Mouse (Mus musculus): ENCODE measurements around the gene Epgn. TPM values are rescaled to one million over a fixed set of nuclear protein-coding genes. Genes with fewer than 3 reads are reported as not detected.

Epgn gene
- polyA plus RNA-seq, 1 experiment: not detected

DNA sequence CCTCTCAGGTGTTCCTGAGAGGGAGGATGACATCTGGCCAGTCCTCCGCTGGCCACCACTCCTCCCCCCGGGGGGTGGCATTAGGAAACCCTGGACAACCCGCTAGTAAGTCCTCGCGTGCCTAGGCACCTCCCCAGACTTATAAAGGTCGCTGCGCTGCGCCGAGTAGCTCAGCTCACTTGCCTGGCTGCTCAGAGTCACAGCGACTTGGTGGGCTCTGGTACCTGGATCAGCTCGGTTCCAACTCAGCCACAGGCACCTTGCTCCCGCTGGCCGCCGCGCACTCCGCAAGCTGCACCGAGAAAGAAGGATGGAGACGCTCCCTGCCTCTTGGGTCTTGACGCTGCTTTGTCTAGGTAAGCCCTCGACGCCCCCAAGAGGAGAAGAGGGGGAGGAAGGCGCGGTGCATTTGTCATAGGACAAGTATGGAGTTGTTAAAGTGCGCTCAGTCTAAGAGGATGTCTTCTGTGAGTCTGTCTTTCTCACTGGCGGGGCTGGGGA is 47.2 kb downstream of the Epgn start, which contains the start of gene Ereg:
Gene Ereg, plus strand, starts transcription at position 173 of the 501 bp plus-strand sequence.
- no peak within 1 kb of the TSS for H3K4me3 ChIP-seq (ENCODE audit: insufficient read depth, low read depth, low read length)
- TF ChIP-seq CTCF (IDR thresholded peaks at IDR 0.05; ENCODE audit: insufficient read depth, low read depth, low read length) (no peak), POLR2A (IDR thresholded peaks at IDR 0.05; ENCODE audit: insufficient read depth, low read depth, low read length) (no peak)
- WGBS: 2% methylated on average over 25 of the region's 25 CpGs
- H3K4me1 ChIP-seq (ENCODE audit: control insufficient read depth, insufficient read depth, low read length): peaks cover 6% of the 10 kb centered on the region
- no peak within 1 kb of the TSS for H3K27ac ChIP-seq (ENCODE audit: insufficient read depth, low read depth, low read length)

DNA sequence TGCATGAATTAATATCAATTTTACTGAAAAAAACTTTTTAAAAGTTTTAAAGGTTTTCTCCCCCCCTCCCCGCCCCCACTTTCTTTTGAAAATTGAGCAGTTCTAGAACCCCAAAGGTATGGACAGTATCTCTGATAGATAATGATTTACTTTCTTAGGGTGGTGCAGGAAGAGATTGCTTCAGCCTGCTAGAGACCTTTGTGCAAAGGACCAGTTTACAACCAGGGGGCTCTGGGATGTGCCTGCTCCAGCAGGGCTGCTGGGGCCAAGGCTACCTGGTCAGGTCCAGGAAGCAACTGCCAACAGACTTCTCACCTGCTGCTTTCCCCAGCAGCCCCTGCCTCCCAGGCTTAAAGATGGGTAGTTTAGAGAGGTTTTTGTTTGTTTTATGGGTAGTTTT is 47.8 kb downstream of the Epgn start:
- 22% methylated on average over 1 of the region's 1 CpGs for WGBS
- Histone ChIP-seq H3K27ac (ENCODE audit: insufficient read depth, low read depth, low read length) (no peak overlapping the region), H3K4me3 (ENCODE audit: insufficient read depth, low read depth, low read length) (no peak overlapping the region), H3K4me1 (ENCODE audit: control insufficient read depth, insufficient read depth, low read length) (peaks cover 6% of the 10 kb centered on the region)
- TF ChIP-seq POLR2A (IDR thresholded peaks at IDR 0.05; ENCODE audit: insufficient read depth, low read depth, low read length) (no peak), CTCF (IDR thresholded peaks at IDR 0.05; ENCODE audit: insufficient read depth, low read depth, low read length) (no peak)

DNA sequence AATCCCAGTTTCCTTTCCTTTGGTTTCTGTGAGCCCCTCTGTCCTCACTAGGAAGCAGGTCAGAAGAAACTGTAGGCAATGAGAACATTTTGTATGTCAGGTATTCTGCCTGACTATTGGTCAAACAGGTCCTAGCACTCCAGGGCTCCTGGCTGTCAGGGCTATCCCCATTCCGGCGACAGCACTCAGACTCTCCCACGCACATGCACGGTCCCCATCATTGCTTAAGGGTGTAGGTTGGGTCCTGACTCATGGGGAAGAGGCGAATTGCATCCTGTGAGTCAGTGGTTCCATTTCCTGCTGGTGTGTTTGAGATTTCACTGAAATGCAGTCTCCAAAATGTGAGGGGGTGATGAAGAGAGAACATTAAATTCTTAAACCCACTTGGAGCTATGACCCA is 55.8 kb downstream of the Epgn start:
- Histone ChIP-seq H3K4me3 (ENCODE audit: insufficient read depth, low read depth, low read length) (no peak overlapping the region), H3K27ac (ENCODE audit: insufficient read depth, low read depth, low read length) (no peak overlapping the region), H3K4me1 (ENCODE audit: control insufficient read depth, insufficient read depth, low read length) (peaks cover 2% of the 10 kb centered on the region; the same call in 1 of the 2 replicates)
- 53% methylated on average over 5 of the region's 5 CpGs for WGBS
- TF ChIP-seq POLR2A (IDR thresholded peaks at IDR 0.05; ENCODE audit: insufficient read depth, low read depth, low read length): no peak
- no peak for TF ChIP-seq CTCF (IDR thresholded peaks at IDR 0.05; ENCODE audit: insufficient read depth, low read depth, low read length)

Other genes with a start within 250 kb of the Epgn start
- gene Cxcl3, start 241.4 kb upstream of the Epgn start, polyA plus RNA-seq (2012; ENCODE audit: insufficient read depth, insufficient read length, low replicate concordance, missing spikeins): not detected in 2 replicates
- not detected in 2 replicates for gene Cxcl15, start 232.9 kb upstream of the Epgn start, polyA plus RNA-seq (2012; ENCODE audit: insufficient read depth, insufficient read length, low replicate concordance, missing spikeins)
- not detected in 2 replicates for gene Cxcl1, start 136.2 kb upstream of the Epgn start, polyA plus RNA-seq (2012; ENCODE audit: insufficient read depth, insufficient read length, low replicate concordance, missing spikeins)
- gene Cxcl2, start 123.6 kb upstream of the Epgn start, polyA plus RNA-seq (2012; ENCODE audit: insufficient read depth, insufficient read length, low replicate concordance, missing spikeins): not detected in 2 replicates
- gene Mthfd2l, start 96.3 kb upstream of the Epgn start, polyA plus RNA-seq (2012; ENCODE audit: insufficient read depth, insufficient read length, low replicate concordance, missing spikeins): not detected in 2 replicates
- gene Ereg, start 47.2 kb downstream of the Epgn start, polyA plus RNA-seq (2012; ENCODE audit: insufficient read depth, insufficient read length, low replicate concordance, missing spikeins): not detected in 2 replicates
- not detected in 2 replicates for gene Areg, start 112.1 kb downstream of the Epgn start, polyA plus RNA-seq (2012; ENCODE audit: insufficient read depth, insufficient read length, low replicate concordance, missing spikeins)